Mouse (Mus musculus) heart, adult 9 months (tissue): ENCODE measurements at regions not wholly inside any gene's neighbourhood (a gene's known extent, or its start where the extent isn't known, plus 50 kb on each side); places are given as distances from the start of the nearest gene placed in this dataset.

Source experiments
- DNase-seq, 2 experiments: peaks; one replicate each; pipeline ENCODE4 v3.0.0; 2022; ENCODE audit warnings: low spot score in 2 of 2

- DNase-seq = no peak
Measured at GRCm38 (mm10) chr8:87019795-87020194, 134.7 kb upstream of the N4bp1 start.

- no peak for DNase-seq
Measured at GRCm38 (mm10) chr8:86975546-86975945, 90.5 kb upstream of the N4bp1 start.

- DNase-seq = no peak
Measured at GRCm38 (mm10) chr8:86971736-86972135, 86.7 kb upstream of the N4bp1 start.

GRCm38 (mm10) chr8:86969051-86969450, 84.0 kb upstream of the N4bp1 start:
- DNase-seq = no peak

- no peak for DNase-seq
Measured at GRCm38 (mm10) chr8:86967891-86968311, 82.8 kb upstream of the N4bp1 start.

- DNase-seq = no peak
Measured at GRCm38 (mm10) chr8:86961218-86962195, 76.4 kb upstream of the N4bp1 start.
